Mouse (Mus musculus): ENCODE measurements around the gene 4930556J24Rik.

DNA sequence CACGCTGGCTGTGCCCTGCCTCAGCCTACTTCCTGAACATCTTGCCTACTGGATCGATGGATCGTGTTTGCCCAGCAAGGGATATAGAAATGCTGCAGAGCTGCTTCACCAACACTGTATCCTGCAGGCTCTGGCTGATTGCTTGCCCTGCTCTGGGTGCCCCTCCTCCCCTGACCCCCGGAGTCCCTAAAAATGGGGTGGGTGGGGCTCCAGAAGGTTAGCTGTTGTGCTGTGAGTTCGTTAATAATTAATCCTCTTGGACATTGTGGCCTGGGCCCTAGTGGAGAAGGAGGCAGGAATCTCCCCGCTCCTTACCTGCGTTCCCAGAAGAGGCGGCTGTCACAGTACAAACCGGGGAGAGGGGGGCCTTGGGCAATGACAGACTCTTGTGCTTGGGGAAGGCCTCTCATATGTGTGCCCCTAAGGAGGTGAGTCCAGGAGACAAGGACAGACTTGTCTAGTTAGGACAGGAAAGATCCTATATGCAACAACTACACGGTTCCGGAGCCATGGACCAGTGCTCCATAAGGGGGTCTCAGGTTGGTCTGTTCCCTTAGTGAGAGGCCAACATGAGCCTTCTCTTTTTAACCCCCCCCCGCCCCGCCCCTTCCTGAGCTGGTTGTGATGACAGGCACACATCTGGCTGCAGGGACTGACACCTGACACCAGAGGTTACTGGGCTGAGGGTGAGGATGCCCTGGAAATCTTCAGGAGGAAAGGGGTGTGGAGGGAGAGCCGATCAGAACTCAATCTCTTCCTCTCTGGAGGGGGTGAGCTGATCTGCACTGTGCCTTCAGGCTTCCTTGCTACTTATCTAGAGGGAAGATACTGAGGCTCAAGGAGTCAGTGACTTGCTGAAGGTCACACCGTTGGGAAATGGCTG is 7.5 kb upstream of the 4930556J24Rik start:
- TF ChIP-seq CTCF (IDR thresholded peaks at IDR 0.05; ENCODE audit: control insufficient read depth, insufficient read depth, insufficient read length) (no peak), CEBPB (IDR thresholded peaks at IDR 0.05; ENCODE audit: low read depth) (no peak), MAX (IDR thresholded peaks at IDR 0.05) (no peak), USF1 (IDR thresholded peaks at IDR 0.05; ENCODE audit: low read depth) (no peak)

All from C2C12 (cell line).